Mouse (Mus musculus): ENCODE measurements around the gene Ceacam16. TPM values are rescaled to one million over a fixed set of nuclear protein-coding genes. Genes with fewer than 3 reads are reported as not detected.

Gene Ceacam16
- total and polyA plus RNA-seq, 3 experiments, result 1.1 to 7.7 (median 3.2) TPM

GRCm38 (mm10) chr7:19871943-19872601 lies 11.0 kb upstream of the Ceacam16 start:
- DNase-seq (ENCODE audit: extremely low read depth), result peak; percentile 68
- dilution Hi-C loops (cut with MboI; ENCODE audit: extremely low pct_ligation_motif_present, extremely low pct_unique_long_range_greater_than_20kb, low sequenced_read_pairs), result no loop called here

GRCm38 (mm10) chr7:19871137-19871621 lies 10.1 kb upstream of the Ceacam16 start:
- H3K36me3 ChIP-seq (replicated peaks in 1 of 2; ENCODE audit: control insufficient read depth in 1 of 2, insufficient read depth in 1 of 2, low read length in 1 of 2), result peaks cover 0 to 8% of the 10 kb centered on the region in 2 experiments
- peak overlapping the region; percentile 41; the same call in 1 of the 2 replicates for H3K4me2 ChIP-seq (ENCODE audit: insufficient read depth, low read depth, poor library complexity, severe bottlenecking)
- no peaks in the 10 kb centered on the region for H3K9me3 ChIP-seq (replicated peaks; ENCODE audit: low read length)
- no peaks in the 10 kb centered on the region for H3K79me2 ChIP-seq (replicated peaks; ENCODE audit: control insufficient read depth, extremely low read depth, insufficient read depth, poor library complexity, severe bottlenecking)
- in situ Hi-C loops (cut with MboI; ENCODE audit: low pct_ligation_motif_present, low pct_unique_long_range_greater_than_20kb, low sequenced_read_pairs) (loop anchor here (5.0 to 25.0 kb wide), 4 partner anchors 69 to 459 kb away; partner anchors contain the start of genes Bloc1s3, Ckm, Clptm1 and Klc3), dilution Hi-C loops (cut with MboI; ENCODE audit: extremely low pct_ligation_motif_present, extremely low pct_unique_long_range_greater_than_20kb, low sequenced_read_pairs) (no loop called here)
- peaks cover 14 to 50% of the 10 kb centered on the region in 2 experiments for H3K4me1 ChIP-seq (ENCODE audit: control insufficient read depth in 1 of 2, insufficient read depth in 2 of 2)
- H3K27ac ChIP-seq (ENCODE audit: insufficient read depth, low read depth), result peak overlapping the region; percentile 77
- H3K27me3 ChIP-seq (replicated peaks), result no peaks in the 10 kb centered on the region
- peak; percentile 83 for DNase-seq (ENCODE audit: extremely low read depth)
- H3K4me3 ChIP-seq (replicated peaks in 1 of 3; ENCODE audit: low read depth in 2 of 3, low read length in 2 of 3, poor library complexity in 1 of 3), result peak overlapping the region; percentile 26 to 65 (median 61)
- peak overlapping the region; percentile 20 for H3K9ac ChIP-seq (ENCODE audit: insufficient read depth, low read depth)
- 0 out of 2 replicates have a peak, but pooled peaks have one; percentile 40 for TF ChIP-seq MYC (IDR thresholded peaks at IDR 0.05; ENCODE audit: low read depth, low read length)
- no peak for TF ChIP-seq E2F4 (IDR thresholded peaks at IDR 0.05; ENCODE audit: insufficient replicate concordance, low read depth, low read length)
- peak; percentile 9 for TF ChIP-seq JUN (IDR thresholded peaks at IDR 0.05; ENCODE audit: insufficient read depth, low read depth, low read length)
- TF ChIP-seq GABPA (IDR thresholded peaks at IDR 0.05; ENCODE audit: insufficient replicate concordance, low read depth, low read length), result no peak
- no peak; the same call in 1 of the 2 replicates for TF ChIP-seq RAD21 (IDR thresholded peaks at IDR 0.05; ENCODE audit: low read depth, low read length)
- TF ChIP-seq HCFC1 (IDR thresholded peaks at IDR 0.05; ENCODE audit: low read depth, low read length), result peak; percentile 60
- peak; percentile 47; the same call in 1 of the 2 replicates for TF ChIP-seq MAX (IDR thresholded peaks at IDR 0.05; ENCODE audit: low read length)
- peak; percentile 85 for TF ChIP-seq ZMIZ1 (IDR thresholded peaks at IDR 0.05; ENCODE audit: low read depth, low read length)
- TF ChIP-seq POLR2AphosphoS2 (IDR thresholded peaks at IDR 0.05; ENCODE audit: low read depth, low read length), result no peak
- TF ChIP-seq NRF1 (IDR thresholded peaks at IDR 0.05; ENCODE audit: low read depth, low read length), result peak; percentile 14; the same call in 1 of the 2 replicates
- TF ChIP-seq MAZ (IDR thresholded peaks at IDR 0.05; ENCODE audit: low read depth, low read length), result peak; percentile 89
- peak; percentile 51; the same call in 1 of the 2 replicates for TF ChIP-seq MAFK (IDR thresholded peaks at IDR 0.05; ENCODE audit: insufficient replicate concordance, low read length)
- no peak for TF ChIP-seq PAX5 (IDR thresholded peaks at IDR 0.05; ENCODE audit: low read length)
- no peak for TF ChIP-seq CTCF (conservative IDR thresholded peaks at IDR 0.05 in 1 of 2, IDR thresholded peaks at IDR 0.05 in 1 of 2; ENCODE audit: low read depth in 2 of 2, low read length in 2 of 2)
- TF ChIP-seq ZC3H11A (IDR thresholded peaks at IDR 0.05; ENCODE audit: low read depth, low read length), result no peak
- peak; percentile 68; the same call in 1 of the 2 replicates for TF ChIP-seq CHD2 (IDR thresholded peaks at IDR 0.05; ENCODE audit: low read length)
- peak; percentile 78 for TF ChIP-seq TCF12 (IDR thresholded peaks at IDR 0.05; ENCODE audit: low read depth, low read length)
- TF ChIP-seq ETS1 (conservative IDR thresholded peaks at IDR 0.05; ENCODE audit: low read depth, low read length), result peak; percentile 72
- TF ChIP-seq UBTF (IDR thresholded peaks at IDR 0.05; ENCODE audit: low read depth, low read length), result no peak
- peak; percentile 83 for TF ChIP-seq ELF1 (IDR thresholded peaks at IDR 0.05; ENCODE audit: low read depth, low read length)
- TF ChIP-seq USF2 (conservative IDR thresholded peaks at IDR 0.05; ENCODE audit: low read depth, low read length), result no peak
- TF ChIP-seq SMC3 (IDR thresholded peaks at IDR 0.05; ENCODE audit: low read depth, low read length), result peak; percentile 30; the same call in 1 of the 2 replicates
- TF ChIP-seq SIN3A (IDR thresholded peaks at IDR 0.05; ENCODE audit: low read length), result peak; percentile 84
- TF ChIP-seq EP300 (IDR thresholded peaks at IDR 0.05; ENCODE audit: low read length), result peak; percentile 93

More at GRCm38 (mm10) chr7:19871943-19872601, 11.0 kb upstream of the Ceacam16 start:
- no peak overlapping the region for H3K4me3 ChIP-seq (replicated peaks in 1 of 3; ENCODE audit: low read depth in 2 of 3, low read length in 2 of 3, poor library complexity in 1 of 3)
- H3K36me3 ChIP-seq (replicated peaks in 1 of 2; ENCODE audit: control insufficient read depth in 1 of 2, insufficient read depth in 1 of 2, low read length in 1 of 2), result peaks cover 0 to 8% of the 10 kb centered on the region in 2 experiments
- no peak overlapping the region for H3K9ac ChIP-seq (ENCODE audit: insufficient read depth, low read depth)
- peaks cover 16 to 49% of the 10 kb centered on the region in 2 experiments for H3K4me1 ChIP-seq (ENCODE audit: control insufficient read depth in 1 of 2, insufficient read depth in 2 of 2)
- no peaks in the 10 kb centered on the region for H3K9me3 ChIP-seq (replicated peaks; ENCODE audit: low read length)
- no peaks in the 10 kb centered on the region for H3K79me2 ChIP-seq (replicated peaks; ENCODE audit: control insufficient read depth, extremely low read depth, insufficient read depth, poor library complexity, severe bottlenecking)
- in situ Hi-C loops (cut with MboI; ENCODE audit: low pct_ligation_motif_present, low pct_unique_long_range_greater_than_20kb, low sequenced_read_pairs), result loop anchor here (5.0 to 25.0 kb wide), 4 partner anchors 70 to 460 kb away; partner anchors contain the start of genes Bloc1s3, Ckm, Clptm1 and Klc3
- peak overlapping the region; percentile 45 for H3K27ac ChIP-seq (ENCODE audit: insufficient read depth, low read depth)
- TF ChIP-seq E2F4 (IDR thresholded peaks at IDR 0.05; ENCODE audit: insufficient replicate concordance, low read depth, low read length) (no peak), RCOR1 (conservative IDR thresholded peaks at IDR 0.05; ENCODE audit: low read depth, low read length) (no peak), USF1 (IDR thresholded peaks at IDR 0.05; ENCODE audit: low read depth, low read length) (no peak), CTCF (conservative IDR thresholded peaks at IDR 0.05 in 1 of 2, IDR thresholded peaks at IDR 0.05 in 1 of 2; ENCODE audit: low read depth in 2 of 2, low read length in 2 of 2) (peak; percentile 70 to 94), SMC3 (IDR thresholded peaks at IDR 0.05; ENCODE audit: low read depth, low read length) (peak; percentile 93), RAD21 (IDR thresholded peaks at IDR 0.05; ENCODE audit: low read depth, low read length) (peak; percentile 93), SIN3A (IDR thresholded peaks at IDR 0.05; ENCODE audit: low read length) (no peak), NELFE (IDR thresholded peaks at IDR 0.05; ENCODE audit: low read depth, low read length) (peak; percentile 38; the same call in 1 of the 2 replicates), EP300 (IDR thresholded peaks at IDR 0.05; ENCODE audit: low read length) (no peak), MEF2A (IDR thresholded peaks at IDR 0.05; ENCODE audit: borderline replicate concordance, low read depth, low read length) (no peak), ZKSCAN1 (IDR thresholded peaks at IDR 0.05; ENCODE audit: borderline replicate concordance, low read depth, low read length) (no peak), MXI1 (IDR thresholded peaks at IDR 0.05; ENCODE audit: low read depth, low read length) (no peak), ZC3H11A (IDR thresholded peaks at IDR 0.05; ENCODE audit: low read depth, low read length) (peak; percentile 74), ELF1 (IDR thresholded peaks at IDR 0.05; ENCODE audit: low read depth, low read length) (0 out of 2 replicates have a peak, but pooled peaks have one; percentile 19), USF2 (conservative IDR thresholded peaks at IDR 0.05; ENCODE audit: low read depth, low read length) (no peak)
- H3K27me3 ChIP-seq (replicated peaks), result no peaks in the 10 kb centered on the region
- H3K4me2 ChIP-seq (ENCODE audit: insufficient read depth, low read depth, poor library complexity, severe bottlenecking), result 0 out of 2 replicates have a peak overlapping the region, but pooled peaks have one; percentile 41
